Mouse (Mus musculus): Measurements from ENCODE around the gene Ski. TPM values are rescaled to one million over a fixed set of nuclear protein-coding genes. Genes with fewer than 3 reads are reported as not detected.

Gene Ski
- polyA plus RNA-seq (2014; fragmentation: Nextera tagmentation; extraction: Ambion mirVana) = 14.6 and 14.8 TPM in 2 replicates

DNA sequence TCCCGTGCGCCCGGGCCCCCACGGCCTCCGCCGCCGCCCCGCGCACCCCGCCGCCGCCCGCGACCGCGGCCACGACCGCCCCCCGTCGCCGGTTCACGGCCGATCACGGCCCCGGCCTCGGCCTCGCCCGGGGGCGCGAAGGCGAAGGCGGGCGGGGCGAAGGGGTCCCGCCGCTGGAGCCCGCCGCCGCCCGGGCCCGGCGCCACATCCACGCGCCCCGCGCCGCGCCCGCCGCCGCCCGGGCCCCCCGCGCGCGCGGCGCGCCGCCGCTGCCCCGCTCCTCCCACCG is at the start of gene Ski:
Gene Ski (minus strand): TSS at position 41 of the 289 bp plus-strand sequence.
- whole genome bisulfite sequencing (ENCODE audit: insufficient replicate concordance) = 0% methylated on average over 14 of the region's 63 CpGs
- H3K4me1 ChIP-seq (ENCODE audit: control insufficient read depth, insufficient read depth, low read length) = peaks cover 41% of the 10 kb centered on the region
- peak within 1 kb of the TSS; percentile 94 for H3K4me3 ChIP-seq (ENCODE audit: low read depth, low read length)
- peak within 1 kb of the TSS; percentile 83 for H3K4me2 ChIP-seq
- peak within 1 kb of the TSS; percentile 97 for H3K27ac ChIP-seq (ENCODE audit: low read depth, low read length)
- no peaks in the 10 kb centered on the region for H3K27me3 ChIP-seq (ENCODE audit: control insufficient read depth, insufficient read depth, low read length)
- H3K9ac ChIP-seq (ENCODE audit: low read depth, low read length) = peak within 1 kb of the TSS; percentile 91
- no peaks in the 10 kb centered on the region for H3K9me3 ChIP-seq (replicated peaks; ENCODE audit: control insufficient read depth, low read length)
- ATAC-seq (replicated peaks; ENCODE audit: insufficient number of reproducible peaks, low FRiP score, low TSS enrichment) = no peak
- H3K36me3 ChIP-seq (ENCODE audit: control insufficient read depth, insufficient read depth, low read length) = no peaks in the 10 kb centered on the region

- ATAC-seq (replicated peaks; ENCODE audit: insufficient number of reproducible peaks, low FRiP score, low TSS enrichment) = no peak
- Histone ChIP-seq H3K27ac (ENCODE audit: low read depth, low read length) (no peak overlapping the region), H3K9ac (ENCODE audit: low read depth, low read length) (no peak overlapping the region), H3K27me3 (ENCODE audit: control insufficient read depth, insufficient read depth, low read length) (no peaks in the 10 kb centered on the region; the same call in 1 of the 2 replicates), H3K9me3 (replicated peaks; ENCODE audit: control insufficient read depth, low read length) (no peaks in the 10 kb centered on the region), H3K36me3 (ENCODE audit: control insufficient read depth, insufficient read depth, low read length) (no peaks in the 10 kb centered on the region), H3K4me2 (no peak overlapping the region), H3K4me3 (ENCODE audit: low read depth, low read length) (no peak overlapping the region), H3K4me1 (ENCODE audit: control insufficient read depth, insufficient read depth, low read length) (no peaks in the 10 kb centered on the region)
- 14% methylated on average over 5 of the region's 5 CpGs for WGBS (ENCODE audit: insufficient replicate concordance)
These were observed 46.0 kb upstream of the Ski start for GRCm38 (mm10) chr4:155268382-155268781.

GRCm38 (mm10) chr4:155267639-155268175 is 45.3 kb upstream of the Ski start:
- WGBS (ENCODE audit: insufficient replicate concordance) = 48% methylated on average over 12 of the region's 12 CpGs
- H3K4me1 ChIP-seq (ENCODE audit: control insufficient read depth, insufficient read depth, low read length) = no peaks in the 10 kb centered on the region

GRCm38 (mm10) chr4:155267047-155267543 is 44.7 kb upstream of the Ski start:
- Histone ChIP-seq H3K27me3 (ENCODE audit: control insufficient read depth, insufficient read depth, low read length) (no peaks in the 10 kb centered on the region; the same call in 1 of the 2 replicates), H3K4me3 (ENCODE audit: low read depth, low read length) (no peak overlapping the region), H3K4me2 (no peak overlapping the region), H3K4me1 (ENCODE audit: control insufficient read depth, insufficient read depth, low read length) (no peaks in the 10 kb centered on the region), H3K36me3 (ENCODE audit: control insufficient read depth, insufficient read depth, low read length) (no peaks in the 10 kb centered on the region), H3K27ac (ENCODE audit: low read depth, low read length) (no peak overlapping the region), H3K9ac (ENCODE audit: low read depth, low read length) (no peak overlapping the region), H3K9me3 (replicated peaks; ENCODE audit: control insufficient read depth, low read length) (no peaks in the 10 kb centered on the region)
- 67% methylated on average over 7 of the region's 7 CpGs for WGBS (ENCODE audit: insufficient replicate concordance)
- no peak for ATAC-seq (replicated peaks; ENCODE audit: insufficient number of reproducible peaks, low FRiP score, low TSS enrichment)

More at GRCm38 (mm10) chr4:155267639-155268175, 45.3 kb upstream of the Ski start:
- H3K4me3 ChIP-seq (ENCODE audit: low read depth, low read length) = no peak overlapping the region
- H3K27me3 ChIP-seq (ENCODE audit: control insufficient read depth, insufficient read depth, low read length) = no peaks in the 10 kb centered on the region; the same call in 1 of the 2 replicates
- H3K4me2 ChIP-seq = no peak overlapping the region
- ATAC-seq (replicated peaks; ENCODE audit: insufficient number of reproducible peaks, low FRiP score, low TSS enrichment) = no peak
- H3K9ac ChIP-seq (ENCODE audit: low read depth, low read length) = no peak overlapping the region
- H3K36me3 ChIP-seq (ENCODE audit: control insufficient read depth, insufficient read depth, low read length) = no peaks in the 10 kb centered on the region
- H3K9me3 ChIP-seq (replicated peaks; ENCODE audit: control insufficient read depth, low read length) = no peaks in the 10 kb centered on the region
- no peak overlapping the region for H3K27ac ChIP-seq (ENCODE audit: low read depth, low read length)

GRCm38 (mm10) chr4:155264521-155265321 is 42.3 kb upstream of the Ski start:
- 88% methylated on average over 3 of the region's 3 CpGs for WGBS (ENCODE audit: insufficient replicate concordance)
- Histone ChIP-seq H3K4me3 (ENCODE audit: low read depth, low read length) (no peak overlapping the region), H3K4me1 (ENCODE audit: control insufficient read depth, insufficient read depth, low read length) (no peaks in the 10 kb centered on the region), H3K27me3 (ENCODE audit: control insufficient read depth, insufficient read depth, low read length) (no peaks in the 10 kb centered on the region), H3K9me3 (replicated peaks; ENCODE audit: control insufficient read depth, low read length) (no peaks in the 10 kb centered on the region), H3K36me3 (ENCODE audit: control insufficient read depth, insufficient read depth, low read length) (no peaks in the 10 kb centered on the region), H3K9ac (ENCODE audit: low read depth, low read length) (no peak overlapping the region), H3K4me2 (no peak overlapping the region), H3K27ac (ENCODE audit: low read depth, low read length) (no peak overlapping the region)
- no peak for ATAC-seq (replicated peaks; ENCODE audit: insufficient number of reproducible peaks, low FRiP score, low TSS enrichment)

DNA sequence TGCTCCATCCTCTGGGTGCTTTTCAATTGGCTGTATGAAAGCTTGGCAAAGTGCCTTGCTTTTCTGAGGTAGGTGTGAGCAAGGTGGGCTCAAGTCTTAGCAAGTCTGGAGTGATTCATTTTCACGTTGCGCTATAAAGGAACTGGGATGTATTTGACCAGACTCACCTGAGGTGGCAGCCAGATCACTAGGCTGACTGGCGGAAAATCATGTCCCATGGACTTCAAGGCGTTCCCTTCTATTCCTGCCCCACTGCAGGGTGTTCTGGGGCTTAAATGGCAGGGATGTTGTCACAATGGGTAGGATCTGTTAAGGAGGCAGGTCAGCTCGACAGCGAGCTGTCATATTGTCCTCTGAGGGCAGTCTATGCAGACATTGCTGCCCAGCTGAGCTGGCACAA is 29.9 kb upstream of the Ski start:
- Histone ChIP-seq H3K9ac (ENCODE audit: low read depth, low read length) (no peak overlapping the region), H3K4me3 (ENCODE audit: low read depth, low read length) (no peak overlapping the region), H3K36me3 (ENCODE audit: control insufficient read depth, insufficient read depth, low read length) (0 out of 2 replicates have a peak, but pooled peaks cover 4% of the 10 kb centered on the region), H3K9me3 (replicated peaks; ENCODE audit: control insufficient read depth, low read length) (no peaks in the 10 kb centered on the region), H3K27ac (ENCODE audit: low read depth, low read length) (no peak overlapping the region), H3K4me2 (no peak overlapping the region), H3K27me3 (ENCODE audit: control insufficient read depth, insufficient read depth, low read length) (no peaks in the 10 kb centered on the region), H3K4me1 (ENCODE audit: control insufficient read depth, insufficient read depth, low read length) (peaks cover 11% of the 10 kb centered on the region)
- 84% methylated on average over 6 of the region's 6 CpGs for WGBS (ENCODE audit: insufficient replicate concordance)
- no peak for ATAC-seq (replicated peaks; ENCODE audit: insufficient number of reproducible peaks, low FRiP score, low TSS enrichment)

- Histone ChIP-seq H3K4me3 (ENCODE audit: low read depth, low read length) (peak overlapping the region; percentile 72), H3K27me3 (ENCODE audit: control insufficient read depth, insufficient read depth, low read length) (no peaks in the 10 kb centered on the region), H3K27ac (ENCODE audit: low read depth, low read length) (no peak overlapping the region), H3K4me1 (ENCODE audit: control insufficient read depth, insufficient read depth, low read length) (peaks cover 11% of the 10 kb centered on the region), H3K9me3 (replicated peaks; ENCODE audit: control insufficient read depth, low read length) (no peaks in the 10 kb centered on the region), H3K36me3 (ENCODE audit: control insufficient read depth, insufficient read depth, low read length) (0 out of 2 replicates have a peak, but pooled peaks cover 2% of the 10 kb centered on the region), H3K4me2 (peak overlapping the region; percentile 97), H3K9ac (ENCODE audit: low read depth, low read length) (no peak overlapping the region)
- no peak for ATAC-seq (replicated peaks; ENCODE audit: insufficient number of reproducible peaks, low FRiP score, low TSS enrichment)
- 80% methylated on average over 3 of the region's 3 CpGs for WGBS (ENCODE audit: insufficient replicate concordance)
These were observed 28.8 kb upstream of the Ski start for GRCm38 (mm10) chr4:155251147-155251546.

GRCm38 (mm10) chr4:155250361-155251117 is 28.1 kb upstream of the Ski start:
- no peaks in the 10 kb centered on the region for H3K36me3 ChIP-seq (ENCODE audit: control insufficient read depth, insufficient read depth, low read length)
- peak overlapping the region; percentile 90 for H3K9ac ChIP-seq (ENCODE audit: low read depth, low read length)
- ATAC-seq (replicated peaks; ENCODE audit: insufficient number of reproducible peaks, low FRiP score, low TSS enrichment) = no peak
- H3K4me1 ChIP-seq (ENCODE audit: control insufficient read depth, insufficient read depth, low read length) = peaks cover 14% of the 10 kb centered on the region
- H3K9me3 ChIP-seq (replicated peaks; ENCODE audit: control insufficient read depth, low read length) = no peaks in the 10 kb centered on the region
- 13% methylated on average over 23 of the region's 23 CpGs for WGBS (ENCODE audit: insufficient replicate concordance)
- no peaks in the 10 kb centered on the region for H3K27me3 ChIP-seq (ENCODE audit: control insufficient read depth, insufficient read depth, low read length)
- H3K27ac ChIP-seq (ENCODE audit: low read depth, low read length) = peak overlapping the region; percentile 97
- H3K4me2 ChIP-seq = peak overlapping the region; percentile 97
- H3K4me3 ChIP-seq (ENCODE audit: low read depth, low read length) = peak overlapping the region; percentile 72
